Mouse (Mus musculus): ENCODE data around the gene Pf4.
"Not testable (repeated sequence)": the region's sequence is repeated elsewhere in the genome, so short reads cannot be mapped to it uniquely, and the experiment has no call there.

The Pf4 gene

DNA sequence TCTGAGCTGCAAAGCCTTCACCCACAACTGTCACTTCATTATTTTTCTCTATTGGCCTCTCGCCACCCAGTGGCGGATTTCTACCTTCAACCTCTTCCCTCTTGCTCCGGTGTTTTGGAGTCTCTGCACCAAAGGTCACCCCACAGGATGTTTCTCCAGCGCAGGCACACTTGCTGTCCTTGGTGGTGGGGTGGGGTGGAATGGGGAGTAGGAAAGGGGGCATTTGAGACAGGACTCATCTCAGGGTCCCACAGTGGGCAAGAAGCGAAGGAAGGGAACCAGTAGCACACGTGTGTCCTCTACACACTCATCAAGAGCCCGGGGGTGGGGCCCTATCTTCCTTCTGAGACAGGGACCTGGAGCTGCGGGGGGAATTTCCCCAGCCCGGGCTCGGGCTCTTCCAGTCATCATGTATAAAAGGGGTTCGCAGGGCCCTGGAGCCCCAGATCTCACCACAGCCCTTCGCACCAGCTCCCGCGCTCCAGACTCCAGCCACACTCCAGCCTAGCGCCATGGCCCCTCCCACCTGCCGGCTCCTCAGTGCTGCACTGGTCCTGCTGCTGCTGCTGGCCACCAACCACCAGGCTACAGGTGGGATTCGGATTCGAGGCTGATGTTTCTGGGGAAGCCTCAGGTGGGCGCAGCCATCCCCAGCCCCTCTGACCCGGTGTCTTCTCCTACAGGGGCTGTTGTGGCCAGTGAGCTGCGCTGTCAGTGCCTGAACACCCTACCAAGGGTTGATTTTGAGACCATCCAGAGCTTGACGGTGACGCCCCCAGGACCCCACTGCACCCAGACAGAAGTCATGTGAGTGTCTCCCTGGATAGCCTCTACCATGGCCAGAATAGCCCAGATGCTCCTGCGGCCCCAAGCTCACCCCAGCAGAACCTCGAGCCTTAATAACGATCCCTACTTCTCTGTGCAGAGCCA, 13.7 kb downstream of the Pf4 start, which contains the start of gene Cxcl3:
TSS of gene Cxcl3 (plus strand) at position 445 of the 930 bp plus-strand sequence.
- no peak for DNase-seq (ENCODE audit: low read depth, low spot score)

DNA sequence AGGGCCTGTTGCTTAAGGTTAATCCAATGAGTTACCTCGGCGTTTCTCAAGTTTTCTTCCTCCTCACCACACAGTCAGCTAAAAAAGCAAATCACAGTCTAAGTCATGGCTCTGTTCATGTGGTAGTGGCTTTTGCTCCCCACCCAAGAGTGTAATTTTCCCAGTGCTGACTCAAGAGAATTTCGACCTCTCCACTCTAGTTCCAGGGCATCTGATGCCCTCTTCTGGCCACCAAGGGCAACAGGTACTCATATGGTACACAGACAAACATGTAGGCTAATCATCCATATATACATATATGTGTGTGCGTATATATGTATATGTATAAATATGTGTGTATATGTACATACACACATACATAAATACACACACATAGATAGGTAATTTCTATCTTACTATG, 15.9 kb downstream of the Pf4 start:
- no peak for DNase-seq (ENCODE audit: low read depth, low spot score)

DNA sequence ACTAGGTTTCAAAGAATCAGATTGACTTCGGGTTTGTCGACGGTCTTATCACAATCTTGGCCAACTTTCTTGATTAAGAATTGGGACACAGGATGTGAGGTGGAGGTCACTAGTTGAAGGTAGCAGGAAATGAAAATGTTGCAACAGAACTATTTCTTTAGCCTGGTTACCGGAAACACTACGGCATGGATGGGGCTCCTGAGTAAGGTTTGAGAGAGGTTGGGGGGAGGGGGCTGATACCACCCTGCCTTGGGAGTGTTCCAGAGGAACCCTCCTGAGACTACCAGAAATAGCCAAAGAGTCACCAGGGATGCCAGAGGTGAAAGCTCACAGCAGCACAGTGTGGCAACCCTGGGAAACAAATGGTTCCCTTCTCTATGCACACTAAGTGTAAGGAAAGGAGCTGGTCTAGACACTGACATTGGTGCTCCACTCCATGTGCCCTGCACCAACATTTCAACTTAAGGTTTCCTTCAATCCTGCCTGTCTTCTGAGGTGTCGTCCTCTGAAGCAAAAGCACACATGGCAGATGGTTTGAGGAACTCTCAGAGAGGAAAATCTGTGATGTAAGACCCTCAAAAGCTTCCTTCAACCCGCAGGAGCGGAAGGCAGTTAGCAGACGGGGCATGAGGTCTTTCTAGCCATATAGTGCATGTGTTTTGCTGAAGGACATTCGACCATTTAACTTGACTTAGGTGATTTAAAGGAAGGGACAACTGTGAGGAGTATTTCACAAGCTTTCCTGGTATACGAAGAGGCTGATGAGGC, 17.3 kb downstream of the Pf4 start:
- DNase-seq (ENCODE audit: low read depth, low spot score), result no peak

DNA sequence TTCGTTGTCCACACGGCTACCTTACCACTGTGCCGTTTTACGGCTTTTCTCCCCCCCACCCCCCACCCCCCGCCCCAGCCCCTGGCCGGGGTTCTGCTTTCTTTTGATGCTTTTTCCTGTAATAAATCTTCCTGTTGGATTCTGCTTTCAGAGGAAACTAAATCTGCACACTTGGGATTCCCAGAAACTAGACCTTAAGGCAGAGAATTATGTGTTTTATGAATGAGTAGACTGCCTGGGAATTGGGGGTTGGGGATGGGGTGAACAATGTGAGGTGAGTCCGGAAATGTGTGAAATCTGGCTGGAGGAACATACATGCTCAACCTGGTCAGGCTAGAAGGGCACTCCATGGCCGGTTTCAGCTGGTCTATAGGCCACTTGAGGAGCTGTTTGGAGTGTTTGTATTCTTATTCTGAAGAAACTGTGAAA, 17.9 kb downstream of the Pf4 start:
- DNase-seq (ENCODE audit: low read depth, low spot score), result no peak

DNA sequence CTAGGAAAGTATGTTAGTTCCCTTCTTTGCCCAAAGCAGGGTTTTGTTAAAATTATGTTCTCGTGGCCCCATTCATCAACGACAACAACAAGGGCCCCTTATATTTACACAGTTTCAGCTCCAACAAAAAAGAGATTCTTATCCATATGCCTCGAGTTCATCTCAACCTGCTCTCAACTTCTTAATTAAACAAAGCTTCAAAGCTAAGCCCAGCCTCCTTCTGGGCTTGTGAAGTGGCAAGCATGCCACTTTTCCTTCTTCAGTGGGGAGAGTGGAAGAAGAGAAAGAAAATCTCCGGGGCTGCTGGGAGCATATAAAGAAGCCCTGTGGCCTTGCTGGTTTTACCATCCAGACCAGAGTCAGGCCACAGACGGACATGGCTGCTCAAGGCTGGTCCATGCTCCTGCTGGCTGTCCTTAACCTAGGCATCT, 22.0 kb downstream of the Pf4 start, which contains the start of gene Cxcl15:
TSS of gene Cxcl15 (plus strand) at position 340 of the 431 bp plus-strand sequence.
- DNase-seq (ENCODE audit: low read depth, low spot score), result no peak

DNA sequence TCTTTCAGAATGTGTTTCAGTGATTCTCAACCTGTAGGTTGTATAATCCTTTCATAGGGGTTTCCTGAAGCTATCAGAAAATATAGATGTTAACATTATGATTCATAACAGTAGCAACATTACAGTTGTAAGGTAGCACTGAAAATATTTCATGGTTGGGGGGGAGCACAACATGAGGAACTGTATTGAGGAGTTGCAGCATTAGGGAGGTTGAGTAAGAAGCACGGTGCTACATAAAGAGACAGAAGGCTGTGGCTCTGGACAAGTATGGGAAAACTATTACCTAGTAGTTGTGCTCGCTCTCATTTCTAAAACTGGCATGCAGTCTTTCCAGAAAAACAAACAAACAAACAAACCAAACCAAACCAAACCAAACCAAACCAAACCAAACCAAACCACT, 23.2 kb downstream of the Pf4 start:
- not testable (repeated sequence) for DNase-seq (ENCODE audit: low read depth, low spot score)

DNA sequence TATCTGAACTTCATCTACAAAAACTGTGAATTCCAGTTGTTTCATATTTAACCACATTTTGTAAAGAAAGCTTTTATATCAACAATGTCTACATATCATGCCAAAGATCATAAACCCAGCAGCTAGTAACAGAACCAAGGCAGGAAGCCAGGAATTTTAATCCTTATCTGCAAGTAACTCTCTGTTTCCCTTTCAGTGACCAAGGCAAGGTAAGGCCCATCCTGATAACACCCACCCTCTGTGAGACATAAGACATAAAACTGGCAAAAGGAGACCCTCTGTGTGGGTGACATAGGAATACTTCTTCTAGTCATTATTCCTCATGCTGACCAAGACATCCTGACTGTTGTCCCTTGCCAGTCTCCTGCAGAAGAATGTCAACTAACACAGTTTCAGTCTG, 32.3 kb downstream of the Pf4 start:
- no peak for DNase-seq (ENCODE audit: low read depth, low spot score)

DNA sequence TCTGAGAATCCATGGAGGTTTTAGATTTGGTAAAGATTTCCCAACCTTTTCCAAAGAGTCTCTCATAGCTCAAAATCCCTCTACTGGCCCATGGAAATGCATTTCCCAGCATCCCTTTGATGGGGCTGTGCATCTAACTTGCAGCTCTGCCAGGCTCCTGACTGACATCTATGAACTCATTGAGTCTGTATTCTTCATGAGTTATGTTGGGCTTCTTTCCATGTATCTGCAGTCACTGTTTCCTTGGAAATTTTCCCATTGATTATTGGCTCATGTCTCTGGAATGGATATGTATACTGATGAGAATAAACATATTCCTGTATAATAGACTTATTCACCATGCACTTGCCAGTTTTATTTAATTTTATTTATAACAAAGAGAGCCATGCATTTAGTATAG, 33.8 kb downstream of the Pf4 start:
- no peak for DNase-seq (ENCODE audit: low read depth, low spot score)

DNA sequence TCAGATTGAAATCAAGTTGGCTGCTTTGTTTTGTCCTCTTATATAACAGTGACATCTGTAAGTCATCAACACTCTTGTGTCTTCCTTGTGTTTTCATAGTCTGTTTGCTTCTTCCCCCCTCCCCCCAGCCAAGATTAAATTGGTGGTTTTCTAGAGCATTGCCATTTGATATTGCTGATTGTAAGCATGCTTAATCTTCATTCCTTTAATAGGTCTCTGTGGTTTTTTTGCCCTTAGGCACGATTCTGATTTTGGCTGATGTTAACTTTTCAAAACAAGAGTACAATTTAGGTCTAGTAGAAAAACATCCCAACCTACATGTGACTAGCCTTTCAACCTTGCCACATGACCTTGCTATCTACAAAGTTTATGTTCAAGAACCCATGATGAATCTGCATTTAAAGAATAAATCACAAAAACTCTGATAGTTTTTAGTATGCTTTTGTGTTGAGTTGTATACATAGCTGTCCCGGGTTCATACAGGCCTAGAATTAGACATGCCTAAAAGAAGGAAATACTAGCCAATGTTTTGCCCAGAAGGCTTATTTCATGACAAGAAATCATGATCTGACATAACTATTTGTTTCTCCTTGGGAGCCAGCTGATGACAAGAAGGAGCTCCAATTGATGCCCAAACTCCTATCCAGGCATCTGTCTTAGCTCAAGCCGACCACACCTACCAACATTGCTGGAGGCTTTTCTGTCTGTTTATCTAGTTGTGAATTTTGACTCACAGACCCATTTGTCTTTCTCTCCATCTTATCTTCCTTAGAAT, 35.1 kb downstream of the Pf4 start:
- no peak for DNase-seq (ENCODE audit: low read depth, low spot score)

DNA sequence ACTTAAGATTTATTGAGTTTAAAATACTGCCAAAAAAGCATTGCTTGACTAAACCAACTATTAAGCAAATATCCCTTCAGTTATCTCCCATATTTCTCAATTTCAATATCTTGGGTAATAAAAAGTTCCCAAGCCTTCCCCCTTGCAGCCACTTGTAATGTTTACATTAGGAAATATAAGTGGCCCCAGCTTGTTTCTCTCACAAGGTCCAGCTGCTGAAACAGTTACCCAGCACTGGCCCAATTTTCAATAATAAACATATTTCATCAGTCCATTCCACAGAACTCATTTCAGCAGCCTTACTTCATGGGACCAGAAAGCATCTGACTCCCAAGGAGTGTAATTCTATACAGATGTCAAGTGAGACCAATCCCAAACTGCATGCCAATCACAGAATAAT, 47.5 kb downstream of the Pf4 start:
- no peak for DNase-seq (ENCODE audit: low read depth, low spot score)

Data from retina, postnatal 7 days (tissue).